Mouse (Mus musculus): ENCODE results near the gene Dzank1. TPM values are rescaled to one million over a fixed set of nuclear protein-coding genes. Genes with fewer than 3 reads are reported as not detected.

Dzank1 gene
- polyA plus RNA-seq, 1 experiment from 2014 or later = 2.2 TPM

DNA sequence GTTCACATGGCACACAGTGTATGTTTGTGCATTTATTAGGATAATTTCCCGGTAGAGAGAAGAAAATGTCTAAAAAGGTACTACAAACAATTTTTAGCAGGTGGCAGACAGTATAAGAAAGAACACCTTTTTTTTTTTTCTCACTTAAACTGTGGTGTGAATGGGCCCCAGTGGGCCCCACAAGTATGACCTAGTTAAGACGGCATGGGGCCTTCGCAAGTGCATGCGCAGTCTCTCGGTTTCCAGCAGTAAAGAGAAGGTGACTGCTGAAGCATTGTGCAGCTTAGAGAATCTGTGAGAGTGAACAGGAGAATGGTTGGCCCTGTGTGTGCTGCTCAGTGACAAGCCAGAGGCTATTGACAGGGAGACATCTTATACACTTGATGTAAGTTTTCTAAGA lies 37.9 kb downstream of the Dzank1 start:
- Histone ChIP-seq H3K4me2 (ENCODE audit: low read length) (no peak overlapping the region), H3K4me1 (replicated peaks; ENCODE audit: control insufficient read depth, insufficient read depth, low read length) (no peaks in the 10 kb centered on the region), H3K9ac (ENCODE audit: low read length) (no peak overlapping the region), H3K27me3 (replicated peaks; ENCODE audit: control insufficient read depth, insufficient read depth, low read length) (no peaks in the 10 kb centered on the region), H3K27ac (ENCODE audit: low read depth) (no peak overlapping the region), H3K9me3 (ENCODE audit: control insufficient read depth, low read length) (no peaks in the 10 kb centered on the region), H3K36me3 (ENCODE audit: control insufficient read depth, insufficient read depth, low read length) (no peaks in the 10 kb centered on the region), H3K4me3 (ENCODE audit: low read depth, low read length) (no peak overlapping the region)
- no peak for ATAC-seq (replicated peaks; ENCODE audit: low FRiP score, low TSS enrichment, low read depth)
- WGBS = 89% methylated on average over 5 of the region's 5 CpGs
- no peak for DNase-seq (ENCODE audit: low spot score)

GRCm38 (mm10) chr2:144487476-144487875 lies 39.7 kb downstream of the Dzank1 start:
- H3K4me2 ChIP-seq (ENCODE audit: low read length) = no peak overlapping the region
- DNase-seq (ENCODE audit: low spot score) (no peak), ATAC-seq (replicated peaks; ENCODE audit: low FRiP score, low TSS enrichment, low read depth) (no peak)
- H3K4me3 ChIP-seq (ENCODE audit: low read depth, low read length) = no peak overlapping the region
- H3K9ac ChIP-seq (ENCODE audit: low read length) = no peak overlapping the region
- H3K9me3 ChIP-seq (ENCODE audit: control insufficient read depth, low read length) = no peaks in the 10 kb centered on the region
- whole genome bisulfite sequencing = 57% methylated on average over 6 of the region's 6 CpGs
- H3K27me3 ChIP-seq (replicated peaks; ENCODE audit: control insufficient read depth, insufficient read depth, low read length) = no peaks in the 10 kb centered on the region
- no peaks in the 10 kb centered on the region for H3K4me1 ChIP-seq (replicated peaks; ENCODE audit: control insufficient read depth, insufficient read depth, low read length)
- no peak overlapping the region for H3K27ac ChIP-seq (ENCODE audit: low read depth)
- no peaks in the 10 kb centered on the region for H3K36me3 ChIP-seq (ENCODE audit: control insufficient read depth, insufficient read depth, low read length)

DNA sequence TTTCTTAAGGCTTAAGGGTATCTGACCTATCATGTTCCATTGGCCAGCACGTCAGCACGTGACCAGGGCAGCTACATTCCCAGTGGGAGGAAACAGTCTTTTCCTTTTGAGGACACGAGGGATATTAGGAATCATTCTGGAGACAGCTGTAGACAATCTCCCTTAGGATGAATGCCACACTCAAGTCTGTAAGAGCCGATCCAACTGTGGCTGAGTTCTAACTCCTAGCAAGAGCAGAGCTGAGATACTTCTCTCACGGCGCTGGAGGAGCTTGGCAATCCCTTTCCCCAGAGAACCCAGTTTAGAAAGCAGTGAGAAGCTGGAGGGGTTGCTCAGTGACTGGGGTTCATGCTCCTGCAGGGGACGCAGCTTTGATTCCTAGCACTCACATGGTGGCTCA lies 41.8 kb downstream of the Dzank1 start:
- Histone ChIP-seq H3K27me3 (replicated peaks; ENCODE audit: control insufficient read depth, insufficient read depth, low read length) (no peaks in the 10 kb centered on the region), H3K36me3 (ENCODE audit: control insufficient read depth, insufficient read depth, low read length) (no peaks in the 10 kb centered on the region), H3K9ac (ENCODE audit: low read length) (no peak overlapping the region), H3K9me3 (ENCODE audit: control insufficient read depth, low read length) (no peaks in the 10 kb centered on the region), H3K4me2 (ENCODE audit: low read length) (no peak overlapping the region), H3K27ac (ENCODE audit: low read depth) (no peak overlapping the region), H3K4me3 (ENCODE audit: low read depth, low read length) (no peak overlapping the region), H3K4me1 (replicated peaks; ENCODE audit: control insufficient read depth, insufficient read depth, low read length) (no peaks in the 10 kb centered on the region)
- DNase-seq (ENCODE audit: low spot score) = no peak
- WGBS = 78% methylated on average over 7 of the region's 7 CpGs
- no peak for ATAC-seq (replicated peaks; ENCODE audit: low FRiP score, low TSS enrichment, low read depth)

DNA sequence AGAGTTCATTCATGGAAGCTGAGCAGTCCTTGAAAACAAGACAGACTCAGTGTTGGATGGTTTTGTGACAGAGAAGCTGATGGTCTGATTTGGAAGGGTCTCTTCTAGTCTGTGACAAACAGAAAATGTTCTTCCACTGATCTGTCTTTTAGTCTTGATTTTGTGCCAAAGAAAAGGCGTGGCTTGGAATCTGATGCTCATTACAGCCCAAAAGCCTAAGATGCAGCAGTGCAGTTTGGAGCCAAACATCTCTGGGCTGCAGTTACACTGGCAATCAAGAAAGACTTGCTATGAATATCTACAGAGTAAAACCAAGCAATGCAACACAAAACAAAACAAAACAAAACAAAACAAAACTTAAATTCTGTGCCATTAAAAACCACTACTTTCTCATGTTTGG lies 43.1 kb downstream of the Dzank1 start:
- Histone ChIP-seq H3K4me2 (ENCODE audit: low read length) (no peak overlapping the region), H3K36me3 (ENCODE audit: control insufficient read depth, insufficient read depth, low read length) (no peaks in the 10 kb centered on the region), H3K9ac (ENCODE audit: low read length) (no peak overlapping the region), H3K27ac (ENCODE audit: low read depth) (no peak overlapping the region), H3K27me3 (replicated peaks; ENCODE audit: control insufficient read depth, insufficient read depth, low read length) (no peaks in the 10 kb centered on the region), H3K4me3 (ENCODE audit: low read depth, low read length) (no peak overlapping the region), H3K9me3 (ENCODE audit: control insufficient read depth, low read length) (no peaks in the 10 kb centered on the region), H3K4me1 (replicated peaks; ENCODE audit: control insufficient read depth, insufficient read depth, low read length) (no peaks in the 10 kb centered on the region)
- ATAC-seq (replicated peaks; ENCODE audit: low FRiP score, low TSS enrichment, low read depth) = no peak
- DNase-seq (ENCODE audit: low spot score) = no peak
- 45% methylated on average over 1 of the region's 1 CpGs for WGBS

- Histone ChIP-seq H3K9ac (ENCODE audit: low read length) (no peak overlapping the region), H3K27me3 (replicated peaks; ENCODE audit: control insufficient read depth, insufficient read depth, low read length) (no peaks in the 10 kb centered on the region), H3K27ac (ENCODE audit: low read depth) (no peak overlapping the region), H3K4me1 (replicated peaks; ENCODE audit: control insufficient read depth, insufficient read depth, low read length) (no peaks in the 10 kb centered on the region), H3K9me3 (ENCODE audit: control insufficient read depth, low read length) (no peaks in the 10 kb centered on the region), H3K4me2 (ENCODE audit: low read length) (no peak overlapping the region), H3K36me3 (ENCODE audit: control insufficient read depth, insufficient read depth, low read length) (no peaks in the 10 kb centered on the region), H3K4me3 (ENCODE audit: low read depth, low read length) (no peak overlapping the region)
- DNase-seq (ENCODE audit: low spot score) (no peak), ATAC-seq (replicated peaks; ENCODE audit: low FRiP score, low TSS enrichment, low read depth) (no peak)
- WGBS = 55% methylated on average over 2 of the region's 2 CpGs
These were observed 47.8 kb downstream of the Dzank1 start for GRCm38 (mm10) chr2:144479421-144479820.

DNA sequence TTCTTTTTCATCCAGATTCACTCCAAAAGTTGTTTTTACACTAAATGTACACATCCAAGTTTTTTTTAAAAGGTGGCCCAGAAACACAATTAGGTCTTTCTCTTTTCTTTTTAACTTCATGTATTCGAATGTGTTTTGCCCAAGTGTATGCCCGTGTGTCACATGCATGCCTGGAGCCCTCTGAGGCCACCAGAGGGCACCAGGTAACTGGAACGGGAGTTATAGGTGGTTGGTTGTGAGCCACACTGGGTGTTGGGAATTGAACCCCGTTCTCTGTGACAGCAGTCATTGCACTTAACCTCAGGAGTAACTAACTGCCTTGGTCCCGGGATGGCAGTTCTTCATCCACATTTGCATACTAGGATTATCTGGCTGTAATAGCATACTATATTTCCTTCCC lies 60.0 kb downstream of the Dzank1 start:
- no peaks in the 10 kb centered on the region for H3K4me1 ChIP-seq (replicated peaks; ENCODE audit: control insufficient read depth, insufficient read depth, low read length)
- H3K9ac ChIP-seq (ENCODE audit: low read length) = no peak overlapping the region
- DNase-seq (ENCODE audit: low spot score) (no peak), ATAC-seq (replicated peaks; ENCODE audit: low FRiP score, low TSS enrichment, low read depth) (no peak)
- no peak overlapping the region for H3K27ac ChIP-seq (ENCODE audit: low read depth)
- H3K36me3 ChIP-seq (ENCODE audit: control insufficient read depth, insufficient read depth, low read length) = no peaks in the 10 kb centered on the region
- H3K27me3 ChIP-seq (replicated peaks; ENCODE audit: control insufficient read depth, insufficient read depth, low read length) = no peaks in the 10 kb centered on the region
- no peak overlapping the region for H3K4me3 ChIP-seq (ENCODE audit: low read depth, low read length)
- H3K4me2 ChIP-seq (ENCODE audit: low read length) = no peak overlapping the region
- 75% methylated on average over 5 of the region's 5 CpGs for WGBS
- no peaks in the 10 kb centered on the region for H3K9me3 ChIP-seq (ENCODE audit: control insufficient read depth, low read length)

DNA sequence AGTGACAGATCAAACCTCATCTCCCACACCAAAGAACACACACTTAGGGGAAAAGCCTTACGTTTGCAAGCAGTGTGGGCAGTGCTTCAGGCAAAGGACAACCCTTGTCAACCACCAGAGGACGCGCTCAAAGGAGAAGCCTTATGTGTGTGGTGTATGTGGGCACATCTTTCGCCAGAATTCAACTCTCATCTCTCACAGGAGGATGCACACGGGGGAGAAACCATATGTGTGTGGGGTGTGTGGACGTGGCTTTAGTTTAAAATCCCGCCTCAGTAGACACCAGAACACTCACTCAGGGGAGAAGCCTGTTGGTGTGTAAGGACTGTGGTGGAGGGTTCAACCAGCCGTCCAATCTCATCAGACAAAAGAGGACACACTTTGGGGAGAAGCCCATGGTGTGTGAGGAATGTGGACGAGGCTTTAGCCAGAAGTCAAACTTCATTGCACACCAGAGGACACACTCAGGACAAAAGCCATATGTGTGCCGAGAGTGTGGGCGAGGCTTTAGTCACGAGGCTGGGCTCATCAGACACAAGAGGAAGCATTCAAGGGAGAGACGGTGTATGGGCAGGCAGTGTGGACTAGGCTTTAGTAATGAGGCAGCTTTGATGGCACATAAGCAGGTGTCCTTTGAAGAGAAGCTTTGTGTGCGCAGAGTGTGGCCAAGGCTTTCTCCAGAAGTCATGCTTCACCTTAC lies 61.2 kb downstream of the Dzank1 start:
- H3K9ac ChIP-seq (ENCODE audit: low read length) = no peak overlapping the region
- H3K4me3 ChIP-seq (ENCODE audit: low read depth, low read length) = no peak overlapping the region
- no peak for ATAC-seq (replicated peaks; ENCODE audit: low FRiP score, low TSS enrichment, low read depth)
- no peak overlapping the region for H3K27ac ChIP-seq (ENCODE audit: low read depth)
- no peak overlapping the region for H3K4me2 ChIP-seq (ENCODE audit: low read length)
- H3K4me1 ChIP-seq (replicated peaks; ENCODE audit: control insufficient read depth, insufficient read depth, low read length) = no peaks in the 10 kb centered on the region
- H3K36me3 ChIP-seq (ENCODE audit: control insufficient read depth, insufficient read depth, low read length) = no peaks in the 10 kb centered on the region
- H3K27me3 ChIP-seq (replicated peaks; ENCODE audit: control insufficient read depth, insufficient read depth, low read length) = no peaks in the 10 kb centered on the region
- DNase-seq (ENCODE audit: low spot score) = no peak
- 84% methylated on average over 14 of the region's 14 CpGs for WGBS
- no peaks in the 10 kb centered on the region for H3K9me3 ChIP-seq (ENCODE audit: control insufficient read depth, low read length)

DNA sequence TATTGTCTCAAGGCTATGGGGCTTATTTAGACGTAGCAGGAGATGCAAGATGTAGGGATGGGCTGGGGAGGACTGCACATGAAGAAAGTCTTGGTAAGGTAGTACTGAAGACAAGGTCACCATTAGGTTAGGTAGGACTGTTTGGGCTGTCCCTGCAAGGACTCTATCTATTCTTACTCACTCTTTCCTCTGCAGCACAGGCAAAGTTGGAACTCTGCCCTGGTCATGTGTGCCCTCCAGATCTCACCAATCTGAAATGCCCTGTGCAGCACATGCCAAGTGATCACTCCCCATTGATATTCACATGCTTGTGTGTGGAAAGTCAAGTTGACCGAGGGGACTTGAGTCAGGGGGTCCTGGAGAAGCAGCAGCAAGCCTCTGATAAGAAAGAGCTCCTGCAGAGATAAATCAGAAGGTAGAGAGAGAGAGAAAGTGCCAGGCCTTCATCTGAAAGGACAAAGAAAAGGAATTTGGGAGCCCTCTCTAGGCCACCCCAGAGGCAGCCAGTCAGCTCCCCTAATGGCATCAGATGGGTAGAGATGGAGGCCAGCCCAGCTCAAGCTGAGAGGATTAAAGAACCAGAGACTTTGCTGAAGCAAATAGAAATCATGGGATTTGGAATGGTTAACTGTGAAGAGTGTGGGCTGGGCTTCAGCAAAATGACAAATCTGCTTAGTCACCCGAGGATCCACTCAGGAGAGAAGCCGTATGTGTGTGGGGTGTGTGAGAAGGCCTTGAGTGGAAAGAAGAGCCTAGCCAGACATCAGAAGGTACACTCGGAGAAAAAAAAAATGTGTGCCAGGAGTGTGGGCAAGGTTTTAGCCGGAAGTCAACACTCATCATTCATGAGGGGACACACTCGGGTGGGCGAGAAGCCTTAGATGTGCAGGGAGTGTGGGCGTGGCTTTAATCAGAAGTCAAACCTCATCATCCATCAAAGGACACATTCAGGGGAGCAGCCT lies 62.1 kb downstream of the Dzank1 start:
- Histone ChIP-seq H3K9ac (ENCODE audit: low read length) (no peak overlapping the region), H3K36me3 (ENCODE audit: control insufficient read depth, insufficient read depth, low read length) (no peaks in the 10 kb centered on the region), H3K4me1 (replicated peaks; ENCODE audit: control insufficient read depth, insufficient read depth, low read length) (no peaks in the 10 kb centered on the region), H3K27me3 (replicated peaks; ENCODE audit: control insufficient read depth, insufficient read depth, low read length) (no peaks in the 10 kb centered on the region), H3K9me3 (ENCODE audit: control insufficient read depth, low read length) (no peaks in the 10 kb centered on the region), H3K27ac (ENCODE audit: low read depth) (no peak overlapping the region), H3K4me2 (ENCODE audit: low read length) (no peak overlapping the region), H3K4me3 (ENCODE audit: low read depth, low read length) (no peak overlapping the region)
- WGBS = 68% methylated on average over 9 of the region's 9 CpGs
- ATAC-seq (replicated peaks; ENCODE audit: low FRiP score, low TSS enrichment, low read depth) (no peak), DNase-seq (ENCODE audit: low spot score) (no peak)

Measured in intestine, embryonic 14.5 days (tissue).